Mouse (Mus musculus) heart, postnatal 0 days (tissue): ENCODE measurements around the gene E4f1.

Experiments used
- CTCF ChIP-seq: IDR thresholded peaks from 2 replicates; pipeline ENCODE4 v1.5.1; 2016; ENCODE audit warnings: antibody characterized with exemption, control low read depth, low read depth
- EP300 ChIP-seq: IDR thresholded peaks from 2 replicates; pipeline ENCODE4 v1.6.1; 2016; ENCODE audit warnings: antibody characterized with exemption, low read depth

- no peak for TF ChIP-seq CTCF
- no peak for TF ChIP-seq EP300
Observed at GRCm38 (mm10) chr17:24424489-24424888, 45.6 kb downstream of the E4f1 start.
